Mouse (Mus musculus) regulatory T cell (primary cell): ENCODE results near the gene Gm20388.

ENCODE experiments used
- in situ Hi-C: fragments of 300-600 bp; cut with MboI, MseI; formaldehyde crosslinking; loops from one replicate; pipeline ENCODE4 v1.15.1; 2025; ENCODE audit warnings: high pct_unique_total_duplicates

The Gm20388 gene

GRCm38 (mm10) chr8:122906463-122907021 is 2995.9 kb downstream of the Gm20388 start:
- in situ Hi-C loops, result loop anchor here (5.0 kb wide), 2 partner anchors 151 to 276 kb away; no protein-coding TSS in a partner anchor

- in situ Hi-C loops, result no loop called here
Observed at GRCm38 (mm10) chr8:122912150-122912549, 3001.5 kb downstream of the Gm20388 start.

GRCm38 (mm10) chr8:122912871-122913270 is 3002.2 kb downstream of the Gm20388 start:
- in situ Hi-C loops, result no loop called here

GRCm38 (mm10) chr8:122916766-122917165 is 3006.1 kb downstream of the Gm20388 start:
- in situ Hi-C loops, result loop anchor here (5.0 kb wide), 1 partner anchor 106 kb away; no protein-coding TSS in a partner anchor

GRCm38 (mm10) chr8:122917531-122918392 is 3007.1 kb downstream of the Gm20388 start:
- in situ Hi-C loops, result loop anchor here (5.0 kb wide), 1 partner anchor 105 kb away; no protein-coding TSS in a partner anchor

GRCm38 (mm10) chr8:122918438-122919107 is 3007.9 kb downstream of the Gm20388 start:
- in situ Hi-C loops, result loop anchor here (5.0 kb wide), 1 partner anchor 104 kb away; no protein-coding TSS in a partner anchor

GRCm38 (mm10) chr8:122920890-122921289 is 3010.2 kb downstream of the Gm20388 start:
- in situ Hi-C loops, result no loop called here

GRCm38 (mm10) chr8:122922945-122923344 is 3012.3 kb downstream of the Gm20388 start:
- in situ Hi-C loops, result no loop called here

GRCm38 (mm10) chr8:122923431-122924090 is 3012.9 kb downstream of the Gm20388 start:
- in situ Hi-C loops, result no loop called here

GRCm38 (mm10) chr8:122924091-122924490 is 3013.4 kb downstream of the Gm20388 start:
- in situ Hi-C loops, result no loop called here

- in situ Hi-C loops, result no loop called here
Observed at GRCm38 (mm10) chr8:122925939-122926722, 3015.5 kb downstream of the Gm20388 start.

- in situ Hi-C loops, result no loop called here
Observed at GRCm38 (mm10) chr8:122926782-122927181, 3016.1 kb downstream of the Gm20388 start.

GRCm38 (mm10) chr8:122927841-122928240 is 3017.2 kb downstream of the Gm20388 start:
- in situ Hi-C loops, result no loop called here

- in situ Hi-C loops, result no loop called here
Observed at GRCm38 (mm10) chr8:122928631-122929224, 3018.1 kb downstream of the Gm20388 start.

- in situ Hi-C loops, result no loop called here
Observed at GRCm38 (mm10) chr8:122931834-122932560, 3021.4 kb downstream of the Gm20388 start.

GRCm38 (mm10) chr8:122932561-122932959 is 3021.9 kb downstream of the Gm20388 start:
- in situ Hi-C loops, result no loop called here

- in situ Hi-C loops, result no loop called here
Observed at GRCm38 (mm10) chr8:122933973-122934372, 3023.3 kb downstream of the Gm20388 start.

- in situ Hi-C loops, result no loop called here
Observed at GRCm38 (mm10) chr8:122935118-122935517, 3024.5 kb downstream of the Gm20388 start.

- in situ Hi-C loops, result no loop called here
Observed at GRCm38 (mm10) chr8:122935912-122936311, 3025.3 kb downstream of the Gm20388 start.
